Mouse (Mus musculus) embryo, embryonic 11 days (tissue): ENCODE measurements around the gene Zcchc17.

ENCODE experiments used
- DNase-seq: peaks from one replicate; pipeline ENCODE4 v3.0.0-alpha.2; 2015

Gene Zcchc17

GRCm38 (mm10) chr4:130359486-130360237, at the start of gene Zcchc17, which contains the start of gene Snrnp40:
Gene Zcchc17, minus strand, starts transcription at chr4:130359943.
Gene Snrnp40, plus strand, starts transcription at chr4:130360132.
- DNase-seq: peak; percentile 100

DNA sequence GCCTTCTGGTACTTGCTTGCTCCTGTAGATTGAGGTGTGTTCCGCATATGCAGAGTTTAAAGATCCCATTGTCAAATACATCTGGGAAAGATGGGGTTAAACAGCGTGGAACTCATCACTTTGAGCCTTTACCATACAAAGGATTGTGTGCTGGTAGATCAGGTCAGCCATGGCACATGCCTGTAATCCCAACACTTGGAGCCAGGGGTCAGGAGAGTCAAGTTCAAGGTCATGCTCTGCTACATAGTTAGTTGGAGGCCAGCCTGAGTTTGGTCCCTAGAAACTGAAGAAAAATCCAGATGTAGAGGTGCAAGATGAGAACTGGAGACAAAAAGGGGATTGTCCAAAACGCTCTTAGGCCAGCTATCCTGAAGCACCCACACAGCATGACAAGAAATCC, 31.5 kb upstream of the Zcchc17 start:
- peak; percentile 46 for DNase-seq

- no peak for DNase-seq
These were observed 30.2 kb upstream of the Zcchc17 start for GRCm38 (mm10) chr4:130389927-130390326.

- DNase-seq: no peak
These were observed 29.8 kb upstream of the Zcchc17 start for GRCm38 (mm10) chr4:130389496-130389895.

DNA sequence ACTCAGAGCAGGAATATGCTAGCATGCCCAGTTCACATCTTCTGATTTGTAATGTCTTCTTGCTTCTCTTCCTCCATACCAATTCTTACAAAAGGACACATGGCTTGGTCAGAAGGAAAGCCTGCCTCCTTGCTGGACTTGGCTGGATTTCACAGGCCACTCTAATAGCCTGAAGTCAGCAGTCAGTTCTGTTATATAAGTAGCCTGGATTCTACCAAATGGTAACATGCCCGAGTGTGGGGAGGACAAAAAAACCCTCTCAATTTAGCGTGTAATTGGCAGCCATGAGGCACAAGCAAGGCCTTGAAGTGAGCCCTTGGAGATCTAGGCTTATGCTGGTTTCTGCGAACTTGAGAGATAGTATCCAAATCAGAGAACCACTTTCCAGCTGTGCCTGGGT, 27.5 kb upstream of the Zcchc17 start:
- no peak for DNase-seq

DNA sequence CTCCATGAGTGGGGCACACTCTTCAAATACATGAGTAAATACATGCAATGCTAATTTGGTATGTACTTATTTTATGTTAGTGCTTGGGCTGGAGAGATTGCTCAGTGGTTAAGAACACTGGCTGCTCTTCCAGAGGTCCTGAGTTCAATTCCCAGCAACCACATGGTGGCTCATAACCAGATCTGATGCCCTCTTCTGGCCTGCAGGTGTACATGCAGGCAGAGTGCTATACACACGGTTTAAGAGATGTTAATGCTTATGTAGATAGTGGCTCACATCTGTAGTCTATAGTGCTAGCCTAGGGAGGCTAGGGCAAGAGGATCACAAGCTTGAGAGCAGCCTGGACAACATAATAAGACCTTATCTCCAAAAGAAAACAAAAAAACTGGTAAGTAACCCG, 20.7 kb upstream of the Zcchc17 start:
- DNase-seq: no peak

GRCm38 (mm10) chr4:130379181-130379580, 19.4 kb upstream of the Zcchc17 start:
- DNase-seq: no peak

GRCm38 (mm10) chr4:130377500-130377899, 17.8 kb upstream of the Zcchc17 start:
- no peak for DNase-seq

DNA sequence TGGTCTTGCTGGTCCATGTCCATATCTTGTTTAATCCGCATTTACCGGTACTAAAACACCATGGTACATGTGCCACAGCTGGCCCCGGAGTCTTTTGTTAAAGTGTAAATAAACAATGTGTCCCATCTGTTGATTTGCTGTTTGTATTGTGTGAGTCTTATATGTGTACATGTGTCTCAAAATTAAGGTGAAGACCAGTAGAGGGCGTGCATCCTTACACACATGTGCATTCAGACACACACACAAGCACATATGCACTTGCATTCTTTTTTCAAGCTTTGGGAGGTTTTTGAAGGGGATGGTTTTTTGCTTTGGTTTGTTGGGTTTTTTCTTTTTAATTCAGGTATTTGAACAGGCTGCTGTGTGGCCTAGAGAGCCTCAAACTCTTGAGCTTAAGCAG, 16.9 kb upstream of the Zcchc17 start:
- peak; percentile 29 for DNase-seq

GRCm38 (mm10) chr4:130360238-130360590, 471 bp upstream of the Zcchc17 start:
- no peak for DNase-seq

GRCm38 (mm10) chr4:130357946-130358345, 1.8 kb downstream of the Zcchc17 start:
- no peak for DNase-seq

- no peak for DNase-seq
These were observed 7.2 kb downstream of the Zcchc17 start for GRCm38 (mm10) chr4:130352588-130352987.

DNA sequence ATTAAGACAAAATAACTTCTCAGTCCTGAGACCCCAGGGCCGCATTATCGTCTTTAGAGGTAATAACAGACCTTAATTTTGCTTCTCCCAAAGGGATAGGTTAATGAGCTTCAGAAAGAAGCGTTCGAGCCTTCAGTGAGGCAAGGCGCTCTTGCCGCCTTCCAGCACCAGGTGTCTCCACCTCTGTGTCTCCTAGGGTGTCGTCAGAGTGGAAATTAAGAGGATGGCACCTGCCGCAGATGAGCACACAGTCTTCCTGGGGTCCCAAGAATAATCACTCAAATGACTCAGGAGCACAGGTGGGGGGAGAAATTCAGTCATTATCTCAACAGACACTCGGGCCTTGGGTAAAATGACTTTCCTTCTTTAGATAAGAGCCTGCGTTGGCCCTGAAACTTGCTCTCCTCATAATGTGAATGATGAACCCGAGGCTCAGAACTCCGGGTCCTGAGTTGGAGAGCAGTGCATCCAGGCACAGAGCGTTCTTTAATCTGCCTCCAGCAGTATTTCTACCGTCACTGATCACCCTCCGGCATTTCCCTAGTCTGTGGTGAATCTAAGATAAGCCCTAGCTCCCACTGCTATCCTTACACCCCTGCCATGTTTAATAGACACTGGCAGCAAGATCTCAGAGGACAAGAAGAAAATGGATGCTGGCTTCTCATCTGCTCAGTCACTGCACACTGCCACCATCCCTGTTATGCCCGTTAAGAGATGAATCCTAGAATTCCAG, 8.9 kb downstream of the Zcchc17 start:
- no peak for DNase-seq

- no peak for DNase-seq
These were observed 10.1 kb downstream of the Zcchc17 start for GRCm38 (mm10) chr4:130349666-130350065.

GRCm38 (mm10) chr4:130341691-130342090, 18.1 kb downstream of the Zcchc17 start:
- peak; percentile 71 for DNase-seq

- no peak for DNase-seq
These were observed 23.9 kb downstream of the Zcchc17 start for GRCm38 (mm10) chr4:130335867-130336266.

- DNase-seq: no peak
These were observed 32.4 kb downstream of the Zcchc17 start for GRCm38 (mm10) chr4:130327366-130327765.

DNA sequence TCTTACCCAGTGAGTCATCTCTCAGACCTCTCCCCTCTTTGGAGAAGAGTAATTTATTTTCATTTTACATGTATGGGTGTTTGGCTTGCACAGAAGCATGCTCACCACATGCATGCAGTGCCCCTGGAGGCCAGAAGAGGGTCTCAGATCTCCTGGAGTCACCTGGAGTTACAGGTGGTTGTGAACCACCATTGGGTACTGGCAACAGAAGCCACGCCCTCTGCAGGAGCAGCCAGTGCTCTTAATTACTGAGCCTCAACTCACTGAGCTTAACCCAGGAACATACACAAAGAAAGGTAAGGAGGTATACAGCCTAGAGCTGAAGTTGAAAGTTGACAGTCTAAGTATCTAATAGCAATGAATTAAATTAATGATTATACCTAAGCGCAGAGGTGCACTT, 34.3 kb downstream of the Zcchc17 start:
- DNase-seq: no peak

GRCm38 (mm10) chr4:130323607-130324006, 36.1 kb downstream of the Zcchc17 start:
- DNase-seq: no peak

DNA sequence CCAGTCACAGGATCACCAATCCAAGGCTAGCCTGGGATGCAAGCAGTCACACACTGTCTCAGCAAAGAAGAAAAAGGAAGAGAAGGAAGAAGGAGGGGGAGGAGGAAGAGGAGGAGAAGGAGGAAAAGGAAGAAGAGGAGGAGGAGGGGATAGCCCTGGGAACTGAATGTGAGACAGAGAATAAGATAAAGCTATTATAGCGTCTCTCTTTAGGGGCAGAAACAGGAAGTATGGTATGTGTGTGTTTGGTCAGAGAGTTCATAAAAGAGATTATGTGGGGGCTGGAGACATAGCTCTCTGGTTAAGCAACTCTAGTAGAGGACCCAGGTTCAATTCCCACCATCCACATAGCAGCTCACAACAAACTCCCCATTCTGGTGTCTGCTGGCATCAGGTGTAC, 36.6 kb downstream of the Zcchc17 start:
- DNase-seq: no peak

DNA sequence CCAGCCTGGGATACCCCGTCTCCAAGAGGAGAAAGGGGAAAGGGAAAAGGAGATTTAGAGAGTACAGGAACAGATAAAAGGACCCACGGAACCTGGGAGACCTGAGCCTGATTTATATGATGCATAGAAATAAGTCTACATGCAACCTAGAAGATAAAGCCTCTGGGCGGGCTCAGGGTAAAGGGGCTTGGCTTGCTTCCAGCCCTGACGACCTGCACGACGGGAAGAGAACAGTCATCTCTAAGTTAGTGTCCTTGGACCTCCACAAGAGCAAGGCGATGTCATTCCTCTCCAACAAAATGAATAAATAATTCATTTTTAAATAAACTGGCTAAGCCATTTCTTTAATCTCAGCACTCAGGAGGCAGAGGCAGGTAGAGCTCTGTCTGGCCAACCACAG, 37.2 kb downstream of the Zcchc17 start:
- DNase-seq: no peak

- DNase-seq: no peak
These were observed 38.1 kb downstream of the Zcchc17 start for GRCm38 (mm10) chr4:130321640-130322039.

- DNase-seq: no peak
These were observed 40.2 kb downstream of the Zcchc17 start for GRCm38 (mm10) chr4:130319564-130319963.

GRCm38 (mm10) chr4:130318122-130318521, 41.6 kb downstream of the Zcchc17 start:
- DNase-seq: no peak
